Mouse (Mus musculus): ENCODE results near the gene Gpx3. TPM values are rescaled to one million over a fixed set of nuclear protein-coding genes. Genes with fewer than 3 reads are reported as not detected.

Gene Gpx3
- polyA plus RNA-seq, 1 experiment from 2014 or later, result 1,215 TPM

GRCm38 (mm10) chr11:54879434-54879833 is 22.8 kb upstream of the Gpx3 start:
- POLR2A ChIA-PET, result interaction anchor here (1.0 to 2.7 kb wide), 3 partner anchors 18 to 104 kb away, joined by 3 to 21 read pairs (median 5); no protein-coding TSS in a partner anchor
- CTCF ChIA-PET, result interaction anchor here (0.9 to 14.5 kb wide), 8 partner anchors 11 to 162 kb away, joined by 3 to 149 read pairs (median 6); partner anchors contain the start of gene Gpx3
- in situ Hi-C loops (cut with MboI; ENCODE audit: low pct_unique_long_range_greater_than_20kb), result loop anchor here (5.0 to 10.0 kb wide), 3 partner anchors 108 to 275 kb away; partner anchors contain the start of gene Slc36a3

GRCm38 (mm10) chr11:54879922-54880321 is 22.3 kb upstream of the Gpx3 start:
- POLR2A ChIA-PET, result interaction anchor here (1.0 to 2.8 kb wide), 5 partner anchors 17 to 104 kb away, joined by 3 to 21 read pairs (median 5); no protein-coding TSS in a partner anchor
- in situ Hi-C loops (cut with MboI; ENCODE audit: low pct_unique_long_range_greater_than_20kb), result loop anchor here (5.0 to 10.0 kb wide), 3 partner anchors 107 to 275 kb away; partner anchors contain the start of gene Slc36a3
- DNase-seq (ENCODE audit: low read depth, low spot score) (no peak), ATAC-seq (no peak)
- TF ChIP-seq CTCF (IDR thresholded peaks at IDR 0.05), result no peak
- CTCF ChIA-PET, result interaction anchor here (0.8 to 14.5 kb wide), 9 partner anchors 22 to 162 kb away, joined by 3 to 149 read pairs (median 5); partner anchors contain the start of gene Gpx3
- H3K27me3 ChIP-seq, result no peaks in the 10 kb centered on the region

More at GRCm38 (mm10) chr11:54879434-54879833, 22.8 kb upstream of the Gpx3 start:
- peak; percentile 83 for TF ChIP-seq CTCF (IDR thresholded peaks at IDR 0.05)
- DNase-seq (ENCODE audit: low read depth, low spot score) (peak; percentile 60), ATAC-seq (no peak)
- no peaks in the 10 kb centered on the region for H3K27me3 ChIP-seq

GRCm38 (mm10) chr11:54881051-54881474 is 21.2 kb upstream of the Gpx3 start:
- ChIA-PET CTCF (interaction anchor here (1.3 to 14.5 kb wide), 6 partner anchors 21 to 103 kb away, joined by 3 to 149 read pairs (median 20); partner anchors contain the start of gene Gpx3), POLR2A (interaction anchor here (0.6 to 2.8 kb wide), 9 partner anchors 10 to 91 kb away, joined by 3 to 21 read pairs (median 5); partner anchors contain the start of gene Gpx3)
- DNase-seq (ENCODE audit: low read depth, low spot score) (peak; percentile 98), ATAC-seq (peak; percentile 73)
- H3K27me3 ChIP-seq, result no peaks in the 10 kb centered on the region
- no peak for TF ChIP-seq CTCF (IDR thresholded peaks at IDR 0.05)
- in situ Hi-C loops (cut with MboI; ENCODE audit: low pct_unique_long_range_greater_than_20kb), result no loop called here

GRCm38 (mm10) chr11:54882671-54883070 is 19.6 kb upstream of the Gpx3 start:
- CTCF ChIA-PET, result interaction anchor here (1.4 to 14.5 kb wide), 3 partner anchors 19 to 45 kb away, joined by 3 to 149 read pairs (median 4); partner anchors contain the start of gene Gpx3
- POLR2A ChIA-PET, result interaction anchor here (1.1 to 2.5 kb wide), 4 partner anchors 15 to 29 kb away, joined by 3 to 19 read pairs (median 9); partner anchors contain the start of gene Gpx3
- peak; percentile 96 for DNase-seq (ENCODE audit: low read depth, low spot score)
- no peaks in the 10 kb centered on the region for H3K27me3 ChIP-seq
- ATAC-seq, result peak; percentile 60
- TF ChIP-seq CTCF (IDR thresholded peaks at IDR 0.05), result peak; percentile 50
- in situ Hi-C loops (cut with MboI; ENCODE audit: low pct_unique_long_range_greater_than_20kb), result no loop called here

GRCm38 (mm10) chr11:54884197-54884828 is 17.9 kb upstream of the Gpx3 start:
- DNase-seq (ENCODE audit: low read depth, low spot score), result no peak
- ChIA-PET POLR2A (interaction anchor here (0.7 to 2.6 kb wide), 7 partner anchors 10 to 44 kb away, joined by 3 to 14 read pairs (median 5); partner anchors contain the start of gene Gpx3), CTCF (interaction anchor here (1.4 to 14.5 kb wide), 4 partner anchors 10 to 39 kb away, joined by 3 to 149 read pairs (median 4); partner anchors contain the start of gene Gpx3)
- H3K27me3 ChIP-seq, result no peaks in the 10 kb centered on the region
- in situ Hi-C loops (cut with MboI; ENCODE audit: low pct_unique_long_range_greater_than_20kb), result no loop called here
- TF ChIP-seq CTCF (IDR thresholded peaks at IDR 0.05), result no peak
- no peak for ATAC-seq

GRCm38 (mm10) chr11:54884937-54885336 is 17.3 kb upstream of the Gpx3 start:
- in situ Hi-C loops (cut with MboI; ENCODE audit: low pct_unique_long_range_greater_than_20kb), result loop anchor here (5.0 kb wide), 1 partner anchor 37 kb away; no protein-coding TSS in a partner anchor
- ATAC-seq, result peak; percentile 40
- peak; percentile 87 for DNase-seq (ENCODE audit: low read depth, low spot score)
- no peak for TF ChIP-seq CTCF (IDR thresholded peaks at IDR 0.05)
- ChIA-PET POLR2A (interaction anchor here (0.7 to 2.6 kb wide), 10 partner anchors 9 to 45 kb away, joined by 3 to 14 read pairs (median 4); partner anchors contain the start of gene Gpx3), CTCF (interaction anchor here (1.4 to 14.5 kb wide), 3 partner anchors 9 to 37 kb away, joined by 3 to 149 read pairs (median 6); partner anchors contain the start of gene Gpx3)
- H3K27me3 ChIP-seq, result no peaks in the 10 kb centered on the region

GRCm38 (mm10) chr11:54885406-54885805 is 16.8 kb upstream of the Gpx3 start:
- DNase-seq (ENCODE audit: low read depth, low spot score), result no peak
- no peaks in the 10 kb centered on the region for H3K27me3 ChIP-seq
- ATAC-seq, result no peak
- POLR2A ChIA-PET, result interaction anchor here (0.8 to 2.6 kb wide), 9 partner anchors 9 to 44 kb away, joined by 3 to 14 read pairs (median 4); partner anchors contain the start of gene Gpx3
- in situ Hi-C loops (cut with MboI; ENCODE audit: low pct_unique_long_range_greater_than_20kb), result loop anchor here (5.0 kb wide), 1 partner anchor 37 kb away; no protein-coding TSS in a partner anchor
- CTCF ChIA-PET, result interaction anchor here (1.5 to 14.5 kb wide), 2 partner anchors 9 to 16 kb away, joined by 6 to 149 read pairs; partner anchors contain the start of gene Gpx3
- TF ChIP-seq CTCF (IDR thresholded peaks at IDR 0.05), result no peak

- no peaks in the 10 kb centered on the region for H3K27me3 ChIP-seq
- POLR2A ChIA-PET, result no interaction called here
- TF ChIP-seq CTCF (IDR thresholded peaks at IDR 0.05), result no peak
- ATAC-seq (no peak), DNase-seq (ENCODE audit: low read depth, low spot score) (no peak)
- CTCF ChIA-PET, result interaction anchor here (14.5 kb wide), 1 partner anchor 14 kb away, joined by 149 read pairs; the partner anchor contains the start of gene Gpx3
- in situ Hi-C loops (cut with MboI; ENCODE audit: low pct_unique_long_range_greater_than_20kb), result loop anchor here (5.0 kb wide), 1 partner anchor 34 kb away; no protein-coding TSS in a partner anchor
These were observed 14.3 kb upstream of the Gpx3 start for GRCm38 (mm10) chr11:54887927-54888326.

GRCm38 (mm10) chr11:54891341-54891740 is 10.9 kb upstream of the Gpx3 start:
- H3K27me3 ChIP-seq, result no peaks in the 10 kb centered on the region
- in situ Hi-C loops (cut with MboI; ENCODE audit: low pct_unique_long_range_greater_than_20kb), result no loop called here
- ATAC-seq, result no peak
- ChIA-PET CTCF (interaction anchor here (1.1 to 14.5 kb wide), 3 partner anchors 10 to 93 kb away, joined by 3 to 149 read pairs (median 4); partner anchors contain the start of gene Gpx3), POLR2A (interaction anchor here (0.8 kb wide), 1 partner anchor 10 kb away, joined by 5 read pairs; no protein-coding TSS in a partner anchor)
- TF ChIP-seq CTCF (IDR thresholded peaks at IDR 0.05), result no peak
- DNase-seq (ENCODE audit: low read depth, low spot score), result no peak

- POLR2A ChIA-PET, result no interaction called here
- CTCF ChIA-PET, result interaction anchor here (1.1 to 14.5 kb wide), 2 partner anchors 10 to 92 kb away, joined by 3 to 149 read pairs; partner anchors contain the start of gene Gpx3
- TF ChIP-seq CTCF (IDR thresholded peaks at IDR 0.05), result no peak
- DNase-seq (ENCODE audit: low read depth, low spot score), result no peak
- in situ Hi-C loops (cut with MboI; ENCODE audit: low pct_unique_long_range_greater_than_20kb), result no loop called here
- no peak for ATAC-seq
- no peaks in the 10 kb centered on the region for H3K27me3 ChIP-seq
These were observed 10.2 kb upstream of the Gpx3 start for GRCm38 (mm10) chr11:54892091-54892490.
